Mouse (Mus musculus) limb, embryonic 14.5 days (tissue): ENCODE data around the gene Wdr47. TPM values are rescaled to one million over a fixed set of nuclear protein-coding genes. Genes with fewer than 3 reads are reported as not detected.

Source experiments
- ATAC-seq: fragments of 200-750 bp; cut with Nextera tagmentation; 2 replicates; pipeline ENCODE4 v1.8.0; 2017; ENCODE audit warnings: low read depth, moderate number of reproducible peaks, moderate TSS enrichment; ENCODE audit not compliant: low FRiP score
- DNase-seq: peaks from one replicate; pipeline ENCODE4 v3.0.0-alpha.2; 2015; ENCODE audit warnings: low spot score
- H3K27ac ChIP-seq: fragments of 300-500 bp; sonication (generic); replicated peaks from 2 replicates; pipeline ENCODE4 v1.5.1; 2014; ENCODE audit warnings: low read depth, mild to moderate bottlenecking, low read length, moderate library complexity, mixed read lengths
- H3K27me3 ChIP-seq: fragments of 300-500 bp; sonication (generic); 2 replicates; pipeline ENCODE4 v1.6.1; 2014; ENCODE audit warnings: low read length, mixed read lengths; ENCODE audit not compliant: control insufficient read depth, insufficient read depth
- H3K36me3 ChIP-seq: fragments of 300-500 bp; sonication (generic); 2 replicates; pipeline ENCODE4 v1.6.1; 2014; ENCODE audit warnings: mild to moderate bottlenecking, low read length, moderate library complexity, mixed read lengths; ENCODE audit not compliant: control insufficient read depth, insufficient read depth
- H3K4me1 ChIP-seq: fragments of 300-500 bp; sonication (generic); 2 replicates; pipeline ENCODE4 v1.6.1; 2014; ENCODE audit warnings: antibody characterized with exemption, low read length, mixed read lengths; ENCODE audit not compliant: control insufficient read depth, insufficient read depth
- H3K4me2 ChIP-seq: fragments of 300-500 bp; sonication (generic); replicated peaks from 2 replicates; pipeline ENCODE4 v1.6.1; 2014; ENCODE audit warnings: low read depth, mild to moderate bottlenecking, low read length, moderate library complexity; ENCODE audit not compliant: severe bottlenecking
- H3K4me3 ChIP-seq: fragments of 300-500 bp; sonication (generic); replicated peaks from 2 replicates; pipeline ENCODE4 v1.5.1; 2014; ENCODE audit warnings: low read length
- H3K9ac ChIP-seq: fragments of 300-500 bp; sonication (generic); 2 replicates; pipeline ENCODE4 v1.6.1; 2014; ENCODE audit warnings: mild to moderate bottlenecking, low read depth, low read length, moderate library complexity; ENCODE audit not compliant: severe bottlenecking
- H3K9me3 ChIP-seq: fragments of 300-500 bp; sonication (generic); 2 replicates; pipeline ENCODE4 v1.6.1; 2016; ENCODE audit warnings: low read length; ENCODE audit not compliant: control insufficient read depth
- POLR2A ChIP-seq: fragments of 200-500 bp; IDR thresholded peaks from 2 replicates; pipeline ENCODE4 v1.8.0; 2012; ENCODE audit warnings: inconsistent platforms, mild to moderate bottlenecking, moderate library complexity, borderline replicate concordance; ENCODE audit not compliant: insufficient read depth, insufficient read length; ENCODE audit errors: extremely low read depth
- WGBS: fragments of 180-500 bp; shearing (Covaris S2); extraction: QIAGEN DNeasy Blood & Tissue Kit; methylation state at CpG from one replicate; pipeline ENCODE4 v1.1.7; 2014; 5-methylcytosine and 5-hydroxymethylcytosine counted together
- microRNA-seq: library from miRNA; unstranded; fragments of <30 nt; microRNA quantifications from one replicate; pipeline ENCODE4, GENCODE M21; 2016
- polyA plus RNA-seq, 2 experiments: library from polyadenylated mRNA; depleted of rRNA in 1 of 2; stranded (reverse) in 1 of 2; unstranded in 1 of 2; fragments of >200 nt; fragmentation: Nextera tagmentation in 1 of 2; extraction: Ambion mirVana in 1 of 2; gene quantifications; 2 replicates each; pipeline versions ENCODE4 v1.2.1 to v1.2.3; 2012 to 2014

Wdr47 gene
- polyA plus RNA-seq, 2 experiments: 13.3 to 14.3 TPM

- Histone ChIP-seq H3K4me3 (no peak overlapping the region), H3K9me3 (no peaks in the 10 kb centered on the region), H3K4me2 (no peak overlapping the region), H3K27ac (peak overlapping the region; percentile 45; the same call in 1 of the 2 replicates), H3K36me3 (peaks cover 63% of the 10 kb centered on the region), H3K4me1 (peaks cover 15% of the 10 kb centered on the region), H3K9ac (no peak overlapping the region), H3K27me3 (no peaks in the 10 kb centered on the region)
- WGBS: 19% methylated on average over 4 of the region's 4 CpGs
- DNase-seq: peak; percentile 75
- peak; percentile 41 for ATAC-seq
- no peak for TF ChIP-seq POLR2A
Measured at GRCm38 (mm10) chr3:108689979-108690378, 98.9 kb downstream of the Wdr47 start.

- no peak for DNase-seq
- no peak for ATAC-seq
- 77% methylated on average over 9 of the region's 9 CpGs for WGBS
- H3K27me3 ChIP-seq: no peaks in the 10 kb centered on the region
- no peak overlapping the region for H3K27ac ChIP-seq
- TF ChIP-seq POLR2A: no peak
- H3K4me2 ChIP-seq: no peak overlapping the region
- no peak overlapping the region for H3K4me3 ChIP-seq
- peaks cover 15% of the 10 kb centered on the region for H3K4me1 ChIP-seq
- peaks cover 64% of the 10 kb centered on the region for H3K36me3 ChIP-seq
- H3K9ac ChIP-seq: no peak overlapping the region
- H3K9me3 ChIP-seq: no peaks in the 10 kb centered on the region
Measured at GRCm38 (mm10) chr3:108694321-108694720, 103.2 kb downstream of the Wdr47 start.

Small RNA genes within 50 kb of the gene (microRNA-seq; reads per million reads assigned to microRNA genes)
- not detected for gene Gm22860

Other genes starting within 250 kb of the Wdr47 start
- gene Mybphl, start 226.4 kb upstream of the Wdr47 start, polyA plus RNA-seq (2012; rRNA removed): not detected in 2 replicates
- not detected in 2 replicates for gene Mybphl, start 226.4 kb upstream of the Wdr47 start, polyA plus RNA-seq (2014; fragmentation: Nextera tagmentation; extraction: Ambion mirVana)
- gene Psrc1, start 207.4 kb upstream of the Wdr47 start, polyA plus RNA-seq (2012; rRNA removed): 86.7 and 91.5 TPM in 2 replicates
- 38.0 and 39.1 TPM in 2 replicates for gene Psrc1, start 207.4 kb upstream of the Wdr47 start, polyA plus RNA-seq (2014; fragmentation: Nextera tagmentation; extraction: Ambion mirVana)
- gene Celsr2, start 175.7 kb upstream of the Wdr47 start, polyA plus RNA-seq (2012; rRNA removed): 18.9 and 23.3 TPM in 2 replicates
- gene Celsr2, start 175.7 kb upstream of the Wdr47 start, polyA plus RNA-seq (2014; fragmentation: Nextera tagmentation; extraction: Ambion mirVana): 10.5 and 15.5 TPM in 2 replicates
- gene Sars, start 146.1 kb upstream of the Wdr47 start, polyA plus RNA-seq (2012; rRNA removed): 52.4 and 80.2 TPM in 2 replicates
- 108 and 118 TPM in 2 replicates for gene Sars, start 146.1 kb upstream of the Wdr47 start, polyA plus RNA-seq (2014; fragmentation: Nextera tagmentation; extraction: Ambion mirVana)
- 0.13 and 0.27 TPM in 2 replicates for gene 1700013F07Rik, start 57.1 kb upstream of the Wdr47 start, polyA plus RNA-seq (2012; rRNA removed)
- gene 1700013F07Rik, start 57.1 kb upstream of the Wdr47 start, polyA plus RNA-seq (2014; fragmentation: Nextera tagmentation; extraction: Ambion mirVana): 0.30 TPM in 1 of 2 replicates, not detected in the other
- gene 5330417C22Rik, start 54.7 kb upstream of the Wdr47 start, polyA plus RNA-seq (2012; rRNA removed): 0.39 and 0.42 TPM in 2 replicates
- 0.82 and 0.83 TPM in 2 replicates for gene 5330417C22Rik, start 54.7 kb upstream of the Wdr47 start, polyA plus RNA-seq (2014; fragmentation: Nextera tagmentation; extraction: Ambion mirVana)
- gene Tmem167b, start 28.8 kb upstream of the Wdr47 start, polyA plus RNA-seq (2012; rRNA removed): 10.8 and 14.8 TPM in 2 replicates
- gene Tmem167b, start 28.8 kb upstream of the Wdr47 start, polyA plus RNA-seq (2014; fragmentation: Nextera tagmentation; extraction: Ambion mirVana): 43.9 and 48.2 TPM in 2 replicates
- gene Taf13, start 19.6 kb upstream of the Wdr47 start, polyA plus RNA-seq (2012; rRNA removed): 16.3 and 25.7 TPM in 2 replicates
- 33.1 and 40.4 TPM in 2 replicates for gene Taf13, start 19.6 kb upstream of the Wdr47 start, polyA plus RNA-seq (2014; fragmentation: Nextera tagmentation; extraction: Ambion mirVana)
- gene Clcc1, start 62.6 kb downstream of the Wdr47 start, polyA plus RNA-seq (2012; rRNA removed): 79.4 and 81.3 TPM in 2 replicates
- gene Clcc1, start 62.6 kb downstream of the Wdr47 start, polyA plus RNA-seq (2014; fragmentation: Nextera tagmentation; extraction: Ambion mirVana): 78.0 and 87.7 TPM in 2 replicates
- gene Gpsm2, start 131.0 kb downstream of the Wdr47 start, polyA plus RNA-seq (2012; rRNA removed): 38.2 and 55.2 TPM in 2 replicates
- 120 and 121 TPM in 2 replicates for gene Gpsm2, start 131.0 kb downstream of the Wdr47 start, polyA plus RNA-seq (2014; fragmentation: Nextera tagmentation; extraction: Ambion mirVana)
- 3.4 and 3.6 TPM in 2 replicates for gene Aknad1, start 148.4 kb downstream of the Wdr47 start, polyA plus RNA-seq (2012; rRNA removed)
- gene Aknad1, start 148.4 kb downstream of the Wdr47 start, polyA plus RNA-seq (2014; fragmentation: Nextera tagmentation; extraction: Ambion mirVana): 2.2 TPM in 2 replicates
- 23.5 and 28.4 TPM in 2 replicates for gene Stxbp3, start 249.2 kb downstream of the Wdr47 start, polyA plus RNA-seq (2012; rRNA removed)
- 33.0 and 38.1 TPM in 2 replicates for gene Stxbp3, start 249.2 kb downstream of the Wdr47 start, polyA plus RNA-seq (2014; fragmentation: Nextera tagmentation; extraction: Ambion mirVana)